Comparison of ENCODE assay signal across 14 mouse cellular contexts in genomic region chr13:83884766-83885543, GRCm38 (mm10).
DNase-seq lines count a peak whose midpoint lies in the region; ATAC-seq lines count a peak whose summit lies in the region.
"Had no signal": no experiment of that assay in that cellular context is flagged by ENCODE, and none has a peak within 500 bp of the region (broad histone marks: within the 10 kb centered on the region; RNA-seq: fewer than 3 reads in every experiment).

No protein-coding gene starts in this region.

- H3K4me1 ChIP-seq in neural tube, embryonic 12.5 days = peaks cover 3% of the 10 kb centered on the region; the same call in 1 of the 2 replicates
- H3K4me1 ChIP-seq in forebrain, embryonic 16.5 days (replicated peaks; ENCODE audit: control insufficient read depth, insufficient read depth, low read length) = peaks cover 17% of the 10 kb centered on the region
- H3K4me1 ChIP-seq in midbrain, embryonic 11.5 days (ENCODE audit: control insufficient read depth, insufficient read depth, low read length) = peaks cover 22% of the 10 kb centered on the region
- H3K4me1 ChIP-seq: heart, embryonic 13.5 days had no signal

- no peak for DNase-seq in neural tube, embryonic 10.5 days (ENCODE audit: extremely low spot score, low spot score)
- DNase-seq in midbrain, embryonic 11.5 days (ENCODE audit: low spot score, missing footprints) = peak; percentile 95
- no peak for DNase-seq in thymus, postnatal 25 days
- DNase-seq in gastrocnemius, postnatal 36 days = no peak
- DNase-seq in spleen, postnatal 36 days (ENCODE audit: low spot score in 2 of 2) = no peak
- no peak for DNase-seq in gastrocnemius, adult 18-20 months (ENCODE audit: low spot score)
- DNase-seq: cerebellum, adult 8-10 months; kidney, postnatal 4 days; right cerebral cortex, postnatal 4 days had no signal

- H3K9me3 ChIP-seq in neural tube, embryonic 12.5 days = no peaks in the 10 kb centered on the region
- no peaks in the 10 kb centered on the region for H3K9me3 ChIP-seq in forebrain, embryonic 16.5 days (ENCODE audit: control insufficient read depth, low read length)
- H3K9me3 ChIP-seq in midbrain, embryonic 11.5 days (ENCODE audit: control insufficient read depth, low read length) = no peaks in the 10 kb centered on the region
- H3K9me3 ChIP-seq: heart, embryonic 13.5 days had no signal

- ATAC-seq in neural tube, embryonic 12.5 days (ENCODE audit: low FRiP score, low read depth) = peak; percentile 73
- peak; percentile 87 for ATAC-seq in forebrain, embryonic 16.5 days
- peak; percentile 94 for ATAC-seq in midbrain, embryonic 11.5 days (ENCODE audit: low FRiP score)
- ATAC-seq: lung, postnatal 0 days had no signal

- H3K36me3 ChIP-seq in neural tube, embryonic 12.5 days = no peaks in the 10 kb centered on the region
- H3K36me3 ChIP-seq in forebrain, embryonic 16.5 days (ENCODE audit: control insufficient read depth, insufficient read depth) = no peaks in the 10 kb centered on the region
- H3K36me3 ChIP-seq in midbrain, embryonic 11.5 days (ENCODE audit: control insufficient read depth, insufficient read depth, low read length) = no peaks in the 10 kb centered on the region
- H3K36me3 ChIP-seq: heart, embryonic 13.5 days had no signal

- no peaks in the 10 kb centered on the region for H3K27me3 ChIP-seq in neural tube, embryonic 12.5 days (replicated peaks)
- no peaks in the 10 kb centered on the region for H3K27me3 ChIP-seq in forebrain, embryonic 16.5 days (replicated peaks; ENCODE audit: control insufficient read depth, insufficient read depth, low read length)
- H3K27me3 ChIP-seq in midbrain, embryonic 11.5 days (ENCODE audit: control insufficient read depth, insufficient read depth, low read length) = no peaks in the 10 kb centered on the region
- H3K27me3 ChIP-seq: heart, embryonic 13.5 days had no signal

- H3K4me3 ChIP-seq in neural tube, embryonic 12.5 days = no peak overlapping the region
- no peak overlapping the region for H3K4me3 ChIP-seq in forebrain, embryonic 16.5 days (replicated peaks; ENCODE audit: low read length)
- no peak overlapping the region for H3K4me3 ChIP-seq in midbrain, embryonic 11.5 days (ENCODE audit: low read depth, low read length)
- H3K4me3 ChIP-seq: heart, embryonic 13.5 days had no signal

- no peak overlapping the region for H3K9ac ChIP-seq in neural tube, embryonic 12.5 days
- H3K9ac ChIP-seq in forebrain, embryonic 16.5 days (replicated peaks; ENCODE audit: low read depth, low read length) = no peak overlapping the region
- H3K9ac ChIP-seq in midbrain, embryonic 11.5 days (ENCODE audit: low read length) = no peak overlapping the region
- H3K9ac ChIP-seq: heart, embryonic 13.5 days had no signal

- H3K4me2 ChIP-seq in neural tube, embryonic 12.5 days (replicated peaks) = peak overlapping the region; percentile 10; the same call in 1 of the 2 replicates
- peak overlapping the region; percentile 28 for H3K4me2 ChIP-seq in forebrain, embryonic 16.5 days (ENCODE audit: low read length)
- no peak overlapping the region for H3K4me2 ChIP-seq in midbrain, embryonic 11.5 days
- H3K4me2 ChIP-seq: heart, embryonic 13.5 days; liver, embryonic 11.5 days had no signal

- H3K27ac ChIP-seq in neural tube, embryonic 12.5 days = no peak overlapping the region
- H3K27ac ChIP-seq in forebrain, embryonic 16.5 days (ENCODE audit: low read length) = peak overlapping the region; percentile 55
- peak overlapping the region; percentile 67; the same call in 1 of the 2 replicates for H3K27ac ChIP-seq in midbrain, embryonic 11.5 days (ENCODE audit: low read depth, low read length)
- H3K27ac ChIP-seq: heart, embryonic 13.5 days had no signal

- intact Hi-C loops in gastrocnemius, postnatal 36 days (cut with DNase I) = no loop called here

- WGBS in neural tube, embryonic 12.5 days = 30% methylated on average over 13 of the region's 13 CpGs
- 12% methylated on average over 13 of the region's 13 CpGs for WGBS in forebrain, embryonic 16.5 days
- 24% methylated on average over 13 of the region's 13 CpGs for WGBS in midbrain, embryonic 11.5 days
